Mouse (Mus musculus) lung, adult 2 months (tissue): ENCODE measurements around the gene Gas2l3. TPM values are rescaled to one million over a fixed set of nuclear protein-coding genes. Genes with fewer than 3 reads are reported as not detected.

Source experiments
- DNase-seq: peaks from one replicate; pipeline ENCODE4 v3.0.0; 2022
- H3K4me1 ChIP-seq: fragments of 200-500 bp; 2 replicates; pipeline ENCODE4 v1.6.1; 2011; ENCODE audit warnings: low read length; ENCODE audit not compliant: control insufficient read depth, insufficient read depth
- H3K4me3 ChIP-seq: fragments of 200-500 bp; replicated peaks from 2 replicates; pipeline ENCODE3; 2011; ENCODE audit warnings: low read depth, mild to moderate bottlenecking, control low read depth, low read length; ENCODE audit errors: extremely low read depth
- CTCF ChIP-seq: fragments of 200-500 bp; IDR thresholded peaks from 2 replicates; pipeline ENCODE4 v1.5.1; 2011; ENCODE audit warnings: mild to moderate bottlenecking, low read length, control low read depth; ENCODE audit not compliant: insufficient read depth
- POLR2A ChIP-seq: fragments of 200-500 bp; IDR thresholded peaks from 2 replicates; pipeline ENCODE4 v1.6.1; 2011; ENCODE audit warnings: low read depth, mild to moderate bottlenecking, control low read depth, low read length, borderline replicate concordance; ENCODE audit errors: extremely low read depth
- WGBS: fragments of 180-500 bp; shearing (Covaris S2); methylation state at CpG from one replicate; pipeline ENCODE4 v1.1.7; 2018; 5-methylcytosine and 5-hydroxymethylcytosine counted together
- polyA plus RNA-seq: library from polyadenylated mRNA; depleted of rRNA; stranded (reverse); fragments of >200 nt; gene quantifications from 2 replicates; pipeline ENCODE4 v1.2.3, GENCODE M21; 2012

The Gas2l3 gene
- polyA plus RNA-seq, 1 experiment, result 0.49 TPM

DNA sequence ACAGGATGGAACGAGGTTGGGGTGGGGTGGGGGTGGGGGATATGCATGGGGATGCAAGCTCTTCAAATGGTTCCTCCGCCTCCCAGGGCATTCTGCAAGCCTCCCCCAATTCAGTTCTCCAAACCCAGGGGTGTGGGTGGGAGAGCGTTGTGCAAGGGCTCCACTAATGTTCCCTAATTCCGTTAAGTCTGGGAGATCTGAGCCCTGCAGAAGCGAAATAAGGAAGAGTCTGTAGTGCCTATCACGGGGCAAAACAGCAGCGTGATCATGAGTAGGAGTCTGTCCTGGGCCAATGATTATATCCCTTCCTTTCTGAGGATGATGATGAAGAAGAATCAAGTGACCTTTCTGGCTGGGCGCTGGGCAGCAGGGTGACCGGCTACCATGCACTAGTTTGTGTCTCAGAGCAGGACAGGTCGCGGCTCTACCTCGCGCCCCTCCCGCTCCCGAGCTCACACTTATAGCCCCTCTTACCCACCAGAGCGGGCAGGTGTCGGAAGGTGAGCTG, 598 bp downstream of the Gas2l3 start:
- TF ChIP-seq POLR2A (no peak), CTCF (no peak)
- DNase-seq, result no peak
- Histone ChIP-seq H3K4me1 (no peaks in the 10 kb centered on the region), H3K4me3 (peak overlapping the region; percentile 81)
- 0% methylated on average over 17 of the region's 17 CpGs for WGBS

DNA sequence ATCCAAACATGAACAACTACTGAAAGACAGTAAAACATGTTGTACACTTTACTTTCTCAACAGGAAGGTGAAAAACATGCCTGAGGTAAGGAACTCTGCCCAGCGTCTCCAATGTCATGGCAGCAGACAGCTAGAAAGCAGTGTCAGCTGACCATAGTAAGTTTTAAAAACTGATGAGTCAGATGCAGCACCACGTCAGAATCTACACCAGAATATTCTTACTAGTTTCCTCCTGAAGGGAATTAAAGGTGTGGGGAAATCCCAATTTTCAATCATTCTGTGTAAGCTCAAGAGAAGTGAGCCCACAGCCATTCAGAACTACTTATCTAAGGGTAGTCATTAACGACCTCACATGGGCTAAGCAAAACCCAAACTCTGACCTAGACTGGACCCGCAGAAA, 1.1 kb downstream of the Gas2l3 start:
- TF ChIP-seq POLR2A (no peak), CTCF (no peak)
- WGBS, result 9% methylated on average over 4 of the region's 4 CpGs
- H3K4me3 ChIP-seq, result no peak overlapping the region
- no peaks in the 10 kb centered on the region for H3K4me1 ChIP-seq
- no peak for DNase-seq

DNA sequence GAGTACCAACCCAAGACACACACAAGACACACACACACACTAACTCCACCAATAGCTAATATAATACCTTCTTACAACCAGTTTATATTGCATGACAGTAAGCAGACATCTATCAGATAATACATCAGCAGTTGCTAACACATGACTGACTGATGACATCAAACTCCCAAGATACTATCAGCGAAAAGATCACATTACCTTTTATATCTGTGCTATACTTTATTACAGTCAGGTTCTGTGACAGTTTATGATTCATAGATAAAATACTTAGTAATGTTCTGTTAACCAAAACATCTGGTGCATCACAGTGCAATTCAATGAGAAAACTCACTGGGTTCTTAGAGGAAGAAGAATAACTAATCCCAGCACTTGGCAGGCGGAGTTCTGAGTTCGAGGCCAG, 1.8 kb downstream of the Gas2l3 start:
- H3K4me1 ChIP-seq, result no peaks in the 10 kb centered on the region
- H3K4me3 ChIP-seq, result no peak overlapping the region
- no peak for DNase-seq
- TF ChIP-seq POLR2A, result no peak
- no peak for TF ChIP-seq CTCF
- whole genome bisulfite sequencing, result 97% methylated on average over 3 of the region's 3 CpGs

DNA sequence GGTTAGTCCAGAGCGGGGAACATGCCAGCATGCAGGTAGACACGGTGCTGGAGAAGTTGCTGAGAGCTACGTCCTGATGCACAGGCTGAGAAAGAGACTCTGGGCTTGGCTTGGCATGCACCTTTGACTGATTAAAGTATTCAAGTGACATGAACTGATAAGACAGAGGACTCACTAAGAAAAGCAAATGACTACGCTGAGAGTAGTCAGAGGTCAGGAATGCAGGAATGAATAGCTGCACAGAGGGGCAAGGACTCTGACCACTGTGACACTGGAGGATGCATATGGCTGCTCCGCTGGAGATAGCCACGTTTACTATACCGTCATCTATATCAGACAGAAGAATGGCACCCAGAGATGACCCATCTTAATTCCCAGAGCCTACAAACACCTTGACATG, 4.4 kb downstream of the Gas2l3 start:
- no peak for TF ChIP-seq CTCF
- no peak for TF ChIP-seq POLR2A

DNA sequence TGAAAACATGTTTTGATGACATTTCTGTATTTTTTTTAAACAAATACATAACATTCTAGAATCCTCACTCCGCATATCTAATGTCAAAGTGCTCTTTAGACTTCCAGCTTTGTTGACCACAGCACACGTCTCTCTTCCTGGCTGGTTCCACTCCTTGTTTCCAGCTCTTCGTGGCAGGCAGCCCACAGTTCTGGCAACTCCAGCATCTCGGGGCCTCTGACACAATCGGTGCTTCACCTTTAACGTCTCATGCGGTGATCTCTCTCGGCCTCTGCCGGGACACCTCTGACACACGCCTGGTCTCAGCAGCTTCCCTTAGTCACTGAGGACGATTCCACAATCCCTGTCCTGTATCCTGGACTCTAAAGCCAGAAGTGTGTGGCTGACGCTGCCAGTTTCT, 5.8 kb downstream of the Gas2l3 start:
- WGBS, result 77% methylated on average over 12 of the region's 12 CpGs
- no peak for DNase-seq
- no peak overlapping the region for H3K4me3 ChIP-seq
- H3K4me1 ChIP-seq, result no peaks in the 10 kb centered on the region
- TF ChIP-seq CTCF (no peak), POLR2A (no peak)

More for the DNA sequence above, 4.4 kb downstream of the Gas2l3 start:
- no peak overlapping the region for H3K4me3 ChIP-seq
- DNase-seq, result no peak
- no peaks in the 10 kb centered on the region for H3K4me1 ChIP-seq
- 70% methylated on average over 7 of the region's 7 CpGs for WGBS

GRCm38 (mm10) chr10:89437472-89437871, 6.3 kb downstream of the Gas2l3 start:
- Histone ChIP-seq H3K4me1 (no peaks in the 10 kb centered on the region), H3K4me3 (no peak overlapping the region)
- WGBS, result 84% methylated on average over 9 of the region's 9 CpGs
- TF ChIP-seq CTCF, result no peak
- TF ChIP-seq POLR2A, result no peak
- no peak for DNase-seq

DNA sequence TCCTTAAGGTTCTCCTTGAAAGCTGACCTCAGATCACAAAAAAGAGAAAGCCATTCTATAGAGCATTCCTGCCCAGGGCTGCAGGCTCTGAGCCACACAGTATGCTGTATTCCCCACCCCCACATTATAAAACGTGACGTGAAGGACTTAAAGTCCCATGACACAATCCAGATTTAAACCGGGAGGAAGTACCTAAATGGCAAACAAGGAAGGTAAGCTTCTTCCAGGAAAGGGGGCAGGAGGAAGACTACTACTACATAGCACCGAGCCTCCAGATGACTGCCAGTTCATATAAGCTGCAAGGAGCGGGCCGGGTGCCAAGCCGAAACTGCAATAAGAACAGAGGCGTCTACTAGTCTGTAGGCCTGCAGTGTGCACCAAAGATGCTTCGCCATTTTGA, 7.8 kb downstream of the Gas2l3 start:
- 77% methylated on average over 9 of the region's 9 CpGs for WGBS
- DNase-seq, result no peak
- no peaks in the 10 kb centered on the region for H3K4me1 ChIP-seq
- TF ChIP-seq CTCF (no peak), POLR2A (no peak)
- no peak overlapping the region for H3K4me3 ChIP-seq

DNA sequence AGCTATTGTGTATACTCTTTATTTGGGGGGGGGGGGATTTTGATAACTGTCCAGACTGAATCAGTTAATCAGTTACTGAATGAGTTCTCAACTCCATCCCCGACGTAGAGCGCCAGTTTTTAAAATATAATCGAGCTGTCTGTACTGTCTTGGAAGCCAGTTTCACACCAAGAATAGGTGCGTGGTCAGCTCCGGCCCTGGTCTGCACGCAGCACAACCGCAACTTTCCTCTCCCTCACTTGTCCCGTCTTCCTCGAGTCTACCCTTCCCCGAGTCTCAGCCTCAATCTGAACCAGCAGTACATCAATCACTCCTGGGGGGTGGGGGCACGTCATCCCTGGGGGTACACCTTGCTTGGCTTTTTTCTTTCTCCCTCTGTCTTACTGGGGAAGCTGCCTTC, 8.4 kb downstream of the Gas2l3 start:
- TF ChIP-seq POLR2A (no peak), CTCF (no peak)
- Histone ChIP-seq H3K4me1 (no peaks in the 10 kb centered on the region), H3K4me3 (no peak overlapping the region)
- 87% methylated on average over 12 of the region's 12 CpGs for WGBS
- no peak for DNase-seq

DNA sequence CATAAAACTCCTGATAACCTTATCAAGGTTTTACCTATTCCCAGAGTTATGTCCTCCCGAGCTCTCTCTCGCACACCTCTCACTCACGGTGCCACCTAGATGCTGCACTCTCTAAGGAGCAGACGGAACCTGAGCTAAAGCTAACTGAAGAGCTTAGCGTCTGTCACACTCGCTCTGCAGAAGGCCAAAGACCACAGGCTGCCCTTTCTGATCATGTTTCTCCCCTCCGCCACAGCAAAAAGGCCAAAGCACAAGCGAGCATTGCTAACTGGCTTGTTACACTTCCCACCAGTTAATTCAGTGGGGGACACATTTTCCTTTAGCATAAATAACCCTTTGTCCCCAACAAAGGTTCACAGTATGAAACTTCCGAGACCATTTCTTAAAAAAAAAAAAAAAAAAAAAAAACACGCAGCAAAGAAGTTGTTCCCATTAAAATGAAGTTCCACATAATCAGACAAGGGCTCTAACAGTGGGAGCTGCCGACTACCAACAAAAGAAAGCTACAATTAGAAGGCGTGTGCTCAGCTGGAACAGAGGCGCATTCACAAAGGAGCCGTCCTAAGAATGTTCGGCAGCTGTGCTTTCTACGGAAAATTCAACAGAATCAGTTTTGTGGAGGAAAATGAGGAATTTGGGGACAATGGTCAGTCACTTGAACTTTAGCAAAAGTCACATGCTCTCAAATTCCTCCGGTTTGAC, 9.1 kb downstream of the Gas2l3 start:
- no peak overlapping the region for H3K4me3 ChIP-seq
- H3K4me1 ChIP-seq, result no peaks in the 10 kb centered on the region
- no peak for DNase-seq
- TF ChIP-seq CTCF, result no peak
- no peak for TF ChIP-seq POLR2A
- 87% methylated on average over 17 of the region's 17 CpGs for WGBS

- WGBS, result 89% methylated on average over 13 of the region's 13 CpGs
- Histone ChIP-seq H3K4me1 (no peaks in the 10 kb centered on the region), H3K4me3 (no peak overlapping the region)
- DNase-seq, result no peak
- TF ChIP-seq POLR2A (no peak), CTCF (no peak)
Measured at GRCm38 (mm10) chr10:89432743-89433142, 11.0 kb downstream of the Gas2l3 start.
